Mouse (Mus musculus) lung, adult 18-20 months (tissue): ENCODE measurements at regions not wholly inside any gene's neighbourhood (a gene's known extent, or its start where the extent isn't known, plus 50 kb on each side); places are given as distances from the start of the nearest gene placed in this dataset.

Experiments
- DNase-seq, 2 experiments: peaks; one replicate each; pipeline ENCODE4 v3.0.0; 2022; ENCODE audit warnings: mixed read lengths in 2 of 2

GRCm38 (mm10) chr2:46678366-46678765 is 1561.2 kb upstream of the Zeb2 start:
- DNase-seq: no peak

GRCm38 (mm10) chr2:46669517-46670291 is 1552.5 kb upstream of the Zeb2 start:
- no peak for DNase-seq

GRCm38 (mm10) chr2:46666990-46667337 is 1549.8 kb upstream of the Zeb2 start:
- no peak for DNase-seq

GRCm38 (mm10) chr2:46666084-46666989 is 1549.1 kb upstream of the Zeb2 start:
- DNase-seq: no peak

GRCm38 (mm10) chr2:46661876-46662275 is 1544.7 kb upstream of the Zeb2 start:
- no peak for DNase-seq

- no peak for DNase-seq
Observed at GRCm38 (mm10) chr2:46660577-46660976, 1543.4 kb upstream of the Zeb2 start.

GRCm38 (mm10) chr2:46655289-46655688 is 1538.1 kb upstream of the Zeb2 start:
- DNase-seq: no peak

GRCm38 (mm10) chr2:46652616-46653015 is 1535.4 kb upstream of the Zeb2 start:
- no peak for DNase-seq

GRCm38 (mm10) chr2:46646366-46646765 is 1529.2 kb upstream of the Zeb2 start:
- no peak for DNase-seq

GRCm38 (mm10) chr2:46609217-46609616 is 1492.0 kb upstream of the Zeb2 start:
- DNase-seq: no peak

GRCm38 (mm10) chr2:46581773-46582172 is 1464.6 kb upstream of the Zeb2 start:
- no peak for DNase-seq

- DNase-seq: no peak
Observed at GRCm38 (mm10) chr2:46570416-46570815, 1453.2 kb upstream of the Zeb2 start.

GRCm38 (mm10) chr2:46533395-46533794 is 1416.2 kb upstream of the Zeb2 start:
- no peak for DNase-seq

- DNase-seq: no peak
Observed at GRCm38 (mm10) chr2:46530686-46531085, 1413.5 kb upstream of the Zeb2 start.

GRCm38 (mm10) chr2:46525223-46525622 is 1408.0 kb upstream of the Zeb2 start:
- no peak for DNase-seq

- DNase-seq: no peak
Observed at GRCm38 (mm10) chr2:46524625-46525024, 1407.4 kb upstream of the Zeb2 start.

- no peak for DNase-seq
Observed at GRCm38 (mm10) chr2:46521147-46521965, 1404.2 kb upstream of the Zeb2 start.

GRCm38 (mm10) chr2:46512237-46513028 is 1395.2 kb upstream of the Zeb2 start:
- peak in 1 of 2 experiments; percentile 4 for DNase-seq

- no peak for DNase-seq
Observed at GRCm38 (mm10) chr2:46506951-46507350, 1389.8 kb upstream of the Zeb2 start.

- no peak for DNase-seq
Observed at GRCm38 (mm10) chr2:46503074-46503473, 1385.9 kb upstream of the Zeb2 start.

- no peak for DNase-seq
Observed at GRCm38 (mm10) chr2:46492299-46492698, 1375.1 kb upstream of the Zeb2 start.

- DNase-seq: no peak
Observed at GRCm38 (mm10) chr2:46491081-46491480, 1373.9 kb upstream of the Zeb2 start.
